Mouse (Mus musculus): ENCODE results near the gene Nr4a1.

The Nr4a1 gene

DNA sequence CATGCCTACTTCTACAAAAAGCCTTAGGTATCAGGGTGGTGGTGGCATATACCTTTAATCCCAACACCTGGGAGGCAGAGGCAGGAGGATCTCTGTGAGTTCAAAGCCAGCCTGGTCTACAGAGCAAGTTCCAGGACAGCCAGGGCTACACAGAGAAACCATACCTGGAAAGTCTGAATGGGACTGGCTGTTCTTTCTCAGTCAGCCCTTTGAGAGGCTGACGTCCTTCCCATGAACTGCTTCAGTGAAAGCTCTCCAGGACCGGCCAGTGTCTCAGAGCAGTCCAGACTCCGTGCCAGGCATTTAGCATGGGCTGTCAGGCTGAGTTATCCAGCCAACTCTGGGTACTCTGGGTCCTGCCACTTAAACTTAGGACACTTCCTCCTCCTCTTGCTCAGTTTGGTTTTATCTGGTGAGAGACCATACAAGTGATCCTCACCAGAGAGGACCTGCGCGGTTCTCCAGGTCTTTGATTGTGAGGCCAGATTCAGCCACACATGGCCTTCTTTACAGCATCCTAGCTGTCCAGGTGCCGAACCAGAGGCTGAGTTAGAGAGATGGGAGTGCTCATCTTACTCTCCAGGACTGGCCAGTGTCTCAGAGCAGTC is 66.0 kb downstream of the Nr4a1 start:
- in situ Hi-C loops (cut with MboI; ENCODE audit: low pct_unique_long_range_greater_than_20kb in 1 of 2, low sequenced_read_pairs in 2 of 2, unreplicated experiment in 1 of 2), result no loop called here

DNA sequence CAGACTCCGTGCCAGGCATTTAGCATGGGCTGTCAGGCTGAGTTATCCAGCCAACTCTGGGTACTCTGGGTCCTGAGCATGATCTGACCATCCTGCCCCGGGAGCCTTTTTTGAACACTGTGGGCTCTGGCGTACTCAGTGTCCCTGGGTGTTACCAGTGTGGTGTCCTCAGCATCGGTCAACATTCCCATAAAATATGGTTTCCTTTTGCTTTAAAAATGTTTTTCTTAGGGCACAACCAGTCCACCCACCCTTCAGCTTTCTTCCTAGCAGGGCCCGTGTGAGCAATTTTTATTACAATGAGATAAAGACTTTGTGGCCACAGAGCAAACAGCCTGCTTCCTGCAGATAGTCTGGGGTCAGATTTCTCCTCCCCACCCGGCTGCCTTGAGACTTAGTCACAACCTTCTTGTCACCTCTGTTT is 66.6 kb downstream of the Nr4a1 start:
- in situ Hi-C loops (cut with MboI; ENCODE audit: low pct_unique_long_range_greater_than_20kb in 1 of 2, low sequenced_read_pairs in 2 of 2, unreplicated experiment in 1 of 2), result no loop called here

DNA sequence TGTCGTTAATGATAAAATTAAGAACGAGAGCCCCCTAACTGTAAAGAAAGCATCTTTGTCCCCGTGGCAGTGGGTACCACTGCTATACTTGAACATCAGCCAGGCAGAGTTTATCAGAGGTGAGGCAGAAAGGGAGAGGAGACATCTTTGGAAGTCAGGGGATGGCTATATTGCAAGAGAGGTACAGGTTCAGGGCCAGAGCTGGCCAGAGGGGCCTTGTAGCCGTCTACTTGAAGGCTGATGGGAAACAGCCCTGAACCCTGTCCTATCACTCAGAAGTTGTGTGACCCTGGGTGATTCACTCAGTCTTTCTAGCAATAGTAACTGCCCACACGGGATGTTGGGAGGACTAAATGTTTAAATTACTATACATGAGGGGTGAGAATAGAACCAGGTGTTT is 67.1 kb downstream of the Nr4a1 start:
- in situ Hi-C loops (cut with MboI; ENCODE audit: low pct_unique_long_range_greater_than_20kb in 1 of 2, low sequenced_read_pairs in 2 of 2, unreplicated experiment in 1 of 2), result no loop called here

DNA sequence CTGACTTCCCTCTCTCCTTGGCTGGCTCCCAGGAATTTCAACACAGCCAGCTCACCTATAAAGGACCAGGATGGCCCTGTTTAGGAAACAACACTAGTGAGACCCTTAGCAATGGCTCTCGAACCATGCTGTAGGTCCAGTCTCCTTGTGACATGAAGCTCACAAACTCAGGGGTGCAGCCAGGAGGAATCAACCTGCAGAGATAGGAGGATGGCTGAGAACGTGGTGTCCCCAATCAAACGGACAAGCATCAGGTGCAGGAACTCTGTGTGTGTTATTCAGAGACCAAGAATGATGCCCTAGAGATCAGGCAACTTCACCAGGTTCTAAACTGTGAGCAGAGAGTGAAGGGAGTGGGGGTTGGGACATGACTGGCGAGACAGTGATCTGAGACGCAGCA is 68.0 kb downstream of the Nr4a1 start:
- in situ Hi-C loops (cut with MboI; ENCODE audit: low pct_unique_long_range_greater_than_20kb in 1 of 2, low sequenced_read_pairs in 2 of 2, unreplicated experiment in 1 of 2), result no loop called here

GRCm38 (mm10) chr15:101322640-101323039 is 68.6 kb downstream of the Nr4a1 start:
- in situ Hi-C loops (cut with MboI; ENCODE audit: low pct_unique_long_range_greater_than_20kb in 1 of 2, low sequenced_read_pairs in 2 of 2, unreplicated experiment in 1 of 2), result no loop called here

DNA sequence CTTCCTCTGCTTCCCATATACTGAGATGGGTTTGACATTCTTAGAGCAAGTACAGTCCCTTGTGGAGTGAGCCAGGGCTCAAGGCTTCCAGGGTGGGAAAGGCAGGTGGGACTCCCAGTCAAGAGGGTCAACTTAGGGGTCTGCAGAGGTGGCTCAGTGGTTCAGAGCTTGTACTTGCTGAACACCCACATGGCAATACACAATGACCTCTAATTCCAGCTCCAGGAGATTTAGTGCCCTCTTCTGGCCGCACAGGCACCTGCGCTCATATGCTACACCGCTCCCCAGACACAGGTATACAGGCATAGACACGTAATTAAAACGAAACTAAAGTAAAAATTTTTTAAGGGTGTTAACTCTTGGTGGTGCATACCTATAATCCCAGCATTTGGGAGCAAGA is 69.4 kb downstream of the Nr4a1 start:
- in situ Hi-C loops (cut with MboI; ENCODE audit: low pct_unique_long_range_greater_than_20kb in 1 of 2, low sequenced_read_pairs in 2 of 2, unreplicated experiment in 1 of 2), result no loop called here

All from mouse embryonic stem cell (cell line).